Mouse (Mus musculus) cerebellum, adult 11 months (tissue): ENCODE results near the gene Rrm2.
"Not testable (repeated sequence)": the region's sequence is repeated elsewhere in the genome, so short reads cannot be mapped to it uniquely, and the experiment has no call there.

Experiments
- DNase-seq: peaks from one replicate; pipeline ENCODE4 v3.0.0; 2022

Rrm2 gene

GRCm38 (mm10) chr12:24706764-24707479 lies 1.1 kb upstream of the Rrm2 start:
- DNase-seq: no peak

DNA sequence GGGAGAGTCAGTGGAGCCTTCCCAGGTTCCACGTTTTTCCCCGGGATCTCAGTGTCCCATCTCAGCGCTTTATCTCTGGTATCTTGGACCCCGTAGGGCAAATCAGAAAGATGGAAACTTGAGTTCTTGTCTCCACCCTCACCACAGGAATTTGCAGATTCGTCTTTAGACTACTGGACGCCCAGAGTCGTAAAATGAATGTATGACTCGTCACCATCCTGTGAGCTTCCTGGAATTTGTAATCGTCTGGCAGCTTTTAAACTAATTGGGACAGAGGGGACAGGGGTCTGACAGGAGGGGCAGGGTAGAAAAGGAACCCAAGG lies 600 bp upstream of the Rrm2 start:
- no peak for DNase-seq

DNA sequence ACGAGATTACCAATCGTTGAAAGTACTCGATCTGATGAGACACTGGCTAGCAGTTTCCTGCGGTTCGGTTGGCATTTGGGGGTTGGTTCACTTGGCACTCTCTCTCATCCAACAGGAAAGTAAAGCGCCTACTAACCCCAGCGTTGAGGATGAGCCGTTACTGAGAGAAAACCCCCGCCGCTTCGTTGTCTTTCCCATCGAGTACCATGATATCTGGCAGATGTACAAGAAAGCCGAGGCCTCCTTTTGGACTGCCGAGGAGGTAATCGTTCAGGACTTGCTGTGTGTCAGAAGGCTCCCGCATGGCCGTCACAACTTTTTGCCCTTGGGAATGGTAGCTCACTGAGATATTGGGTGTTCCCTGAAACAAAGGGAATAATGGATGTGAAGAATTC lies 780 bp downstream of the Rrm2 start:
- no peak for DNase-seq

DNA sequence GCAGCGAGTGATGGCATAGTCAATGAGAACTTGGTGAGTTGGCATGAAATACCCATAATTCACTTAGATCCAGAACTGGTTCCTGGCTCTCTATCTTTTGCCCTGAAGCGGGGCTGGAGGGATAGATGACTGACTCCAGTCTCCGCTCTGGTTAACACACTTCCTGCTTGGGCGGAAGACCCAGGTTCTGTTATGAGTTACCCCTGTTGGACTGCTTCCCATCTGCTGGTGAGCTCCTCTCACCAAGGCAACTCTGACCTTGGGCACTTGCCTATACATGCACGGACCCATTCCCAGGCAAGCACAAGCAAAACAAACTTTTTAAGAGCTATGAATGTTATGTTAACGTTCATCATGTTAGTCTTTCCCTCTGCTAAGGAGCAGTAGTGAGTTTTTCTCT lies 1.4 kb downstream of the Rrm2 start:
- no peak for DNase-seq

DNA sequence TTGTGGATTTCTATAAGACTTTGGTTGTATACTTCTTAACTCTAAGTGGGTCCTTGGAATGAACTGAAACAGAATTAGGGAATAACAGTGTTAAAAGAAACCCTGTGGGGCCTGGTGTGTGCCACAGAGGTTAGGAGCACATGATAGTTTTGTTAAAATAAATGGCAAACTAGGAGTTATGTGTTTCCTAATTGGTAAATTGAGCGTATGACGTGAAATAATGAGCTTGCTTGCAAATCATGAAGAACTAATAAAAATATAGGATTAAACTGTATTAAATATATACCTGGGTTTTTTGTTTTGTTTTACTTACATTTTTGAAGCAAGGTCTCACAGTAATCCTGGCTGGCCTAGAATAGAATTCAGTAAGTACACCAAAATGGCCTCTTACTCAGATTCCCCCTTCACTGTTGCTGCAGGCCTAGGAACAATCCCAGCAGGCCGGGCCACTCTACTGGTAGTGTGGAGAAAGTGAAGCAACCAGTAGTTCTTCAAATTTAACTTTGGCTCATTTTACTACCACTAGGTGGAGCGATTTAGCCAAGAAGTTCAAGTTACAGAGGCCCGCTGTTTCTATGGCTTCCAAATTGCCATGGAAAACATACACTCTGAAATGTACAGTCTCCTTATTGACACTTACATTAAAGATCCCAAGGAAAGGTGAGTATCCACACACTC lies 1.9 kb downstream of the Rrm2 start:
- DNase-seq: no peak

- DNase-seq: no peak
These were observed 2.6 kb downstream of the Rrm2 start for GRCm38 (mm10) chr12:24710672-24711071.

DNA sequence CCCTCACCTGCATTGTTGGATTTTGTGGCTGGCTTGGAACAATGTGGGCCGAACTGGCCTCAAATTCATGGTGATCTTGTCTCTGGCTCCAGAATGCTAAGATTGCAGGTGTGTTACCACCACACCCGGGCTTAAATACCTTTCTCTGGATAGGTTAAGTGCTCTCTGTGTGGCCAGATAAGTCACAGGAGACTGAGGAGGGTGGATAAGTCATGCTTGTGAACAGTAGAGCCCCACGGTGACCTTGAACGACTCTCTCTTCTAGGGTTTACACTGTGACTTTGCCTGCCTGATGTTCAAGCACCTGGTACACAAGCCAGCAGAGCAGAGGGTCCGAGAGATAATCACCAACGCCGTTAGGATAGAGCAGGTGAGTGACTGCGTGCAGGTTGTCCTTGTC lies 4.4 kb downstream of the Rrm2 start:
- DNase-seq: no peak

GRCm38 (mm10) chr12:24714579-24715255 lies 6.7 kb downstream of the Rrm2 start:
- DNase-seq: no peak

DNA sequence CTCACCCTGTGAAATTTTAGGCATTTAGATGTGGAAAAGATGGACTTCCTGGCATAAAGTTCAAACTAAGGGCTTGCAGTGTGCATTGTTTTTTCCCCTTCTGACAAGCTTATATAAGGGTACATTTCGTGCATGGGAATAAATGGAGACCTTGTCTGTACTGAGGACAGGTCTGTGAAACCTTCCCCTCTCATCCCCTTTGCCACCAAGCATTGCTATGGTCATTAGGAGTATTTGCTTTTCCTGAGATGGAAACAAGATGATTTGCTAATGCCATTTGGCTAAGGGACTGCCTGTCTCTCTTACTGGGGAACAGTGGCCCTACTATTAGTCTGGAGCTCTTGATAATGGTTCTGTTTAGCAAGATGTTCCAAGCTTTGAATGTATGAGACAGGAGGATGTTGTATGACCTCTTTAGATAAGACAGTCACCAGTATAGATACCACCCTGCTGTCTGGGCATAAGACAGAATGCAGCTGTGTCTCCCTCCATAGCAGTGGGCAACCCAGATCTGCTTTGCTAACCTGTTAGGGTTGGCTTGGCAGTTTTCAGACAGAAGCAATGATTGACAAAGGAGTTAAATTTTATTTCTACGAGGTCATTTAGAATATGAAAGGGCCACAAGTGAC lies 7.3 kb downstream of the Rrm2 start:
- no peak for DNase-seq

DNA sequence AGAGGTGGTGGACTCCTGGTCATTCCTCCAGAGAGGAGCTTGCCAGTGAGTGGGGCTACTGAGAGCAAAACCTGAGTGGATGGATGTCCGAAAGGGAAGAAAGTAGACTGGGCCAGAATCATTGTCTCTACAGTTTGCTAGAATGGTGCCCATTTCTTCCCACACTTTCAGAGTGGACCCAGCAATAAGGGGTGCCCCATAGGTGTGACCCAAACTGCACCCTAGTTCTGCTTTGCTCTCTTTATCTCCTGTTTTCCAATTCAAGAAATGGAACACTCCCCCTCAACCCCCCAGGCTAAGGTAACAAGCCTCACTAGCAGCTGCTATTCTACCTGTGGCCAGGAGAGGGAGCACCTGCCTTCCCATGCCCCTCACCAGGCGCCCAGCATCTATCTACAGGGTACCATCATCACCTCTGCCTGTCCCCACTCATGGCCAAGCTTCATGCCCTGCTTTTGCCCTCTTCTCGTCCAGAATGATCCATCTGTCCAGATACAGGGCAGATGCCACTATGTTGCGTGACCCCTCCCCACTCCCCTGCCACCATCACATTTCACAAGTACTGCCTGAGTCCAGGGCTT lies 8.8 kb downstream of the Rrm2 start:
- DNase-seq: peak; percentile 30

DNA sequence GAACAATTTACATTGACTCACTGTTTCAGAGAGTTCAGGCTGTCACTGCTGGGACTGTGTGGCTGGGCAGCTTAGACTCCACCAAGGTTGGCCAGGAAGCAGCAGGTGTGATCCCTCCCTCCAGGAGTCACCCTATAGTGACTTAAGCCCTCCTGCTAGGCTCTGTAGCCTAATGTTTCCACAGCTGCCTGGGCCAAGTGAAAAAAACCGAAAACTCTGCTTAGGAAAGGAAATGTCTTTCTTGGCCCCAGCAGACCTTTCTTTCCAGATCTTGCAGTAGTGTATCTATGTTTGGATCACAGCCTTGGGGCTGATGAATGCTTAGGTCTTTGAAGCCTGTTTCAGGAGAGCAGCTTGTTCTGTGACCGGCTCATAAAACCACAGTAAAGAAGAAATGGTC lies 15.4 kb downstream of the Rrm2 start:
- DNase-seq: no peak

DNA sequence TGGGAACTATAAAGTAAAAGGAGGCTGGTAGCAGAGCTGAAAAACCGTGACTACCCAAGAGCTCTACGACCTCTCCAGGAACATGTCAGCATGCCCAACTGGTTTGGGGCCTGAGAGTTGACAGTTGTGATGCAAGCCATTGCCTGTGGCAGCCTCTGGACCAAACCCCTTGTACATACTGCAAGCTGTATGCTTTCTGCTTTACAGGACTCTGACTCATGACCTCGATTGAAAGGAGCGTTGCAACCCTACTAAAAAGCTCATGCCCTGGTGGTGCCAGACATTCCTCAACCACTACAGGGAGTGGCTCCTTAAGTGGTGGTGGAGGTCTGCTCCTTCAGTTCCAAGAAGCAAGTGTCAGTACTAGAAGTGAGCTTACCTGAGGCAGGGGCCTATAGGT lies 15.8 kb downstream of the Rrm2 start:
- DNase-seq: no peak

GRCm38 (mm10) chr12:24724369-24724768 lies 16.3 kb downstream of the Rrm2 start:
- no peak for DNase-seq

- peak; percentile 68 for DNase-seq
These were observed 26.9 kb downstream of the Rrm2 start for GRCm38 (mm10) chr12:24734828-24735394.

- DNase-seq: no peak
These were observed 28.9 kb downstream of the Rrm2 start for GRCm38 (mm10) chr12:24736956-24737355.

DNA sequence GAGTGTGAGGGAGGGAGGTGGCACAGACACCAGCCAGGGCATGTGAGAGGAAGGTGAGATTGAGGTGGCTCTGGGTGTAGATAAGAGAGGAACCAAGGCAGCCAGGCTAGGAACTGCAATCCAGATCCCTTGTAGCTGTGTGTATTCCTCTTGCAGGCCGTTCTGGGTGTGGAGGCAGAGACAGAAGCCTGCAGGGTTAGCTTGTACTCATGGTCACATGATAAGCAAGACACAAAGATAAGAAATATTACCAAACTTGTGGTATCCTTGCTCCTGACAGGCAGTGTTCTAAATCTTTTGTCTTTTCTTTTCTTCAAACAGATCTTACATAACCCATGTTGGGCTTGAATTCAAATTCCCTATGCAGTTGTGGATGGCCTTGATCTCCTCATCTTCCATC lies 31.9 kb downstream of the Rrm2 start:
- DNase-seq: no peak

DNA sequence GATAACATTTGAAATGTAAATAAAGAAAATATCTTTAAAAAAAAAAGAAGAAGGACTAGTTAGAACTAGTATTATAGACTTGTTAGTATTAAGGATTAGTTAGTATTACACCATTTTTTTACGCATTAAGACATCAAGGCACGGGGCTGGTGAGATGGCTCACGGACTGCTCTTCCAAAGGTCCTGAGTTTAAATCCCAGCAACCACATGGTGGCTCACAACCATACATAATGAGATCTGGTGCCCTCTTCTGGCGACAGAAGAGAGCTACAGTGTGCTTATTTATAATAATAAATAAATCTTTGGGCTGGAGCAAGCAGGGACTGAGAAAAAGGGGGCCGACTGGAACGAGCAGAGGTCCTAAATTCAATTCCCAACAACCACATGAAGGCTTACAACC lies 33.5 kb downstream of the Rrm2 start:
- DNase-seq: not testable (repeated sequence)

DNA sequence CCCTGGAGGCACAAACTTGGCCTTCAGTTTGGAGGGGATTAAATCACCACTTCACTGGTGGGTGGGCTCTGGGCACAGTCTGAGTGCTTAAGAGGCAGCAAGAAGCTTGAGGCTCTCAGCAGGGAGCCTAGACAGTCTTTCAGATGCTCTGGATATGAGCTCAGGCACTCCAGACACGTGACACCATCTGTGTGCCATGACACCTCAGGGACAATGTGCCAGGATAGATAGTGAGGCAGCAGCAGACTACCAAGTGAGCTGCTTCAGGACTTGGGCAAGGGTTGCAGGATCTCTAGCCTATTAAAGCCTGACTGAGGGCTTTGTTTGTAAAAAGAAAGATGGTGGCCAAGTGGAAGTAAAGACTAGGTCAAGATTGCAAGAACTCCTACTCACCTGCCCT lies 36.3 kb downstream of the Rrm2 start:
- DNase-seq: no peak

GRCm38 (mm10) chr12:24746579-24747296 lies 38.7 kb downstream of the Rrm2 start:
- DNase-seq: no peak

DNA sequence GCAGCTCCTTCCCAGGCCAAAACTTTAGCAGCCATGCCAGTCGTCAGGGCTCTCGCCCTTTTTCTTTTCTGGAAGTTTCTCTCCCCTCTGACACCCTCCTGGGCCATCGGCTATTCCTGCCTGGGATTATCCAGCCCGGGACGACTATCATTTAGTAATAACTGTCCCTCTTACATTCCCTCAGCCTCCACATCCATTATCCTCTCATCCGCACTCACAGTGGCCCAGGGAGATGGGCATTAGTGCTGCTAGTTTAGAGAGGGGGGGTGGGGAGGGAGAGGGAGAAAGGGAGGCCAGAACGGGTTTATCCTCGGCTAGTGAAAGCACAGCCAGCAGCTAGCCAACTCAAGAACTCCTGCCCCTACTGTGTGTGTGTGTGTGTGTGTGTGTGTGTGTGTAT lies 39.3 kb downstream of the Rrm2 start:
- DNase-seq: no peak

DNA sequence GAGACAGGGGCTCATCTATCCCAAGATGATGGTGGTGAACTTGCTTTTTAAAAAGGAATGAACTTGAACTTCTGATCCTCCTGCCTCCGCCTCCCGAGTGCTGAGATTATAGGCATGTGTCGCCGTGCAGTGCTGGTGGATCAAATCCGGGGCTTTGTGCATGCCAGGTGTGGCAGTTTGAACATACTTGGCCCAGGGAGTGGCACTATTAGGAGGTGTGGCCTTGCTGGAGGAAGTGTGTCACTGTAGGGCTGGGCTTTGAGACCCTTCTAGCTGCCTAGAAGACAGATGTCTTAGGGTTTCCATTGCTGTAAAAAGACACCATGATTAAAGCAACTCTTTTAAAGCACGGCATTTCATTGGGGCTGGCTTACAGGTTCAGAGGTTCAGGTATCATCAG lies 42.5 kb downstream of the Rrm2 start:
- no peak for DNase-seq

DNA sequence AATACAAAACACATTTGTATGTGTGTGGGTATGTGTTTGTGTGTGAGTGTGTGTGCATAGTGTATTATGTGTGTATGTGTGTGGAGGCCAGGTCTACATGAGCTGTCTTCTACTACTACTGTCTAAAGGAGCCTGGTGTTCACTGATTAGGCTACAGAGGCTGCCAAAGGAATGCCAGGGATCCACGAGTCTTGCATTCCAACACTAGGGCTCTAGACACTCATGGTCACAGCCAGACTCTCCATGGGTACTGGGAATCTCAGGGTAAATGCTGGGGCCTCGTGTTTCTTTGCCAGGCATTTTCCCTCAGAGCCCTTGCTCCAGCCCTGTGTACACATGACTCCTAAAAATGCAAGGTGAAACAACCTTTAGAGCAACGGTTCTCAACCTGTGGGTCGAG lies 45.6 kb downstream of the Rrm2 start:
- no peak for DNase-seq

GRCm38 (mm10) chr12:24754693-24755092 lies 46.7 kb downstream of the Rrm2 start:
- DNase-seq: peak; percentile 10
